Mouse (Mus musculus): ENCODE measurements around the gene Il17rd. TPM values are rescaled to one million over a fixed set of nuclear protein-coding genes. Genes with fewer than 3 reads are reported as not detected.

Gene Il17rd
- total RNA-seq, 2 experiments from 2014 or later, result 3.6 to 3.9 TPM

GRCm38 (mm10) chr14:27141486-27141885 is 102.7 kb downstream of the Il17rd start:
- no peak for DNase-seq (ENCODE audit: low spot score in 2 of 2)

- no peak for DNase-seq (ENCODE audit: low spot score in 2 of 2)
Measured at GRCm38 (mm10) chr14:27142680-27143079, 103.9 kb downstream of the Il17rd start.

GRCm38 (mm10) chr14:27145171-27146045 is 106.7 kb downstream of the Il17rd start:
- no peak for DNase-seq (ENCODE audit: low spot score in 2 of 2)

GRCm38 (mm10) chr14:27147726-27148125 is 109.0 kb downstream of the Il17rd start:
- no peak for DNase-seq (ENCODE audit: low spot score in 2 of 2)

- DNase-seq (ENCODE audit: low spot score in 2 of 2), result no peak
Measured at GRCm38 (mm10) chr14:27149401-27149800, 110.7 kb downstream of the Il17rd start.

GRCm38 (mm10) chr14:27150011-27150640 is 111.4 kb downstream of the Il17rd start:
- no peak for DNase-seq (ENCODE audit: low spot score in 2 of 2)

- DNase-seq (ENCODE audit: low spot score in 2 of 2), result no peak
Measured at GRCm38 (mm10) chr14:27151432-27151831, 112.7 kb downstream of the Il17rd start.

GRCm38 (mm10) chr14:27155088-27155487 is 116.3 kb downstream of the Il17rd start:
- DNase-seq (ENCODE audit: low spot score in 2 of 2), result no peak

GRCm38 (mm10) chr14:27156032-27156431 is 117.3 kb downstream of the Il17rd start:
- no peak for DNase-seq (ENCODE audit: low spot score in 2 of 2)

Other genes with a start within 250 kb of the Il17rd start
- gene Asb14, start 144.4 kb upstream of the Il17rd start, total RNA-seq (2021), result under 1 TPM in 1 of 2 experiments, not detected in 1; 0.43 TPM
- 10 to 100 TPM; 66.3 to 67.8 TPM for gene Appl1, start 67.7 kb upstream of the Il17rd start, total RNA-seq (2021)
- gene Hesx1, start 44.5 kb upstream of the Il17rd start, total RNA-seq (2021), result not detected
- 10 to 100 TPM; 84.2 to 92.7 TPM for gene Arhgef3, start 76.0 kb downstream of the Il17rd start, total RNA-seq (2021)

Data from layer of hippocampus, adult 18-20 months (tissue).